Mouse (Mus musculus): ENCODE measurements around the gene Uggt2.

- TF ChIP-seq CTCF (IDR thresholded peaks at IDR 0.05; ENCODE audit: borderline replicate concordance, control insufficient read depth, extremely low read depth, insufficient read depth, low read length, poor library complexity) (no peak), POLR2A (IDR thresholded peaks at IDR 0.05; ENCODE audit: control insufficient read depth, extremely low read depth, insufficient read depth, low read length, poor library complexity) (no peak)
Measured at GRCm38 (mm10) chr14:119112558-119112957, 13.3 kb upstream of the Uggt2 start.

Data from thymus, adult 2 months (tissue).